Mouse (Mus musculus): ENCODE data around the gene Cacna2d1. TPM values are rescaled to one million over a fixed set of nuclear protein-coding genes. Genes with fewer than 3 reads are reported as not detected.

Cacna2d1 gene
- polyA plus RNA-seq, 1 experiment from 2014 or later: not detected

- no peak overlapping the region for H3K4me3 ChIP-seq (ENCODE audit: inconsistent target)
- no peak overlapping the region for H3K27ac ChIP-seq
- 83% methylated on average over 2 of the region's 2 CpGs for WGBS (ENCODE audit: missing documents)
- no peaks in the 10 kb centered on the region for H3K79me2 ChIP-seq (ENCODE audit: inconsistent target)
- H3K36me3 ChIP-seq (ENCODE audit: inconsistent target): no peaks in the 10 kb centered on the region
Observed at GRCm38 (mm10) chr5:16000917-16001316, 66.4 kb downstream of the Cacna2d1 start.

- Histone ChIP-seq H3K4me3 (ENCODE audit: inconsistent target) (no peak overlapping the region), H3K27ac (no peak overlapping the region), H3K36me3 (ENCODE audit: inconsistent target) (no peaks in the 10 kb centered on the region), H3K79me2 (ENCODE audit: inconsistent target) (no peaks in the 10 kb centered on the region)
- 70% methylated on average over 9 of the region's 9 CpGs for WGBS (ENCODE audit: missing documents)
Observed at GRCm38 (mm10) chr5:16002431-16003063, 68.1 kb downstream of the Cacna2d1 start.

GRCm38 (mm10) chr5:16004305-16004704, 69.8 kb downstream of the Cacna2d1 start:
- H3K27ac ChIP-seq: no peak overlapping the region
- no peak overlapping the region for H3K4me3 ChIP-seq (ENCODE audit: inconsistent target)
- WGBS (ENCODE audit: missing documents): 89% methylated on average over 4 of the region's 6 CpGs
- no peaks in the 10 kb centered on the region for H3K79me2 ChIP-seq (ENCODE audit: inconsistent target)
- no peaks in the 10 kb centered on the region for H3K36me3 ChIP-seq (ENCODE audit: inconsistent target)

- WGBS (ENCODE audit: missing documents): 75% methylated on average over 6 of the region's 6 CpGs
- Histone ChIP-seq H3K79me2 (ENCODE audit: inconsistent target) (no peaks in the 10 kb centered on the region), H3K36me3 (ENCODE audit: inconsistent target) (no peaks in the 10 kb centered on the region), H3K27ac (no peak overlapping the region), H3K4me3 (ENCODE audit: inconsistent target) (no peak overlapping the region)
Observed at GRCm38 (mm10) chr5:16006964-16007363, 72.5 kb downstream of the Cacna2d1 start.

GRCm38 (mm10) chr5:16013649-16014048, 79.2 kb downstream of the Cacna2d1 start:
- Histone ChIP-seq H3K4me3 (ENCODE audit: inconsistent target) (no peak overlapping the region), H3K36me3 (ENCODE audit: inconsistent target) (no peaks in the 10 kb centered on the region), H3K79me2 (ENCODE audit: inconsistent target) (no peaks in the 10 kb centered on the region), H3K27ac (no peak overlapping the region)
- WGBS (ENCODE audit: missing documents): 78% methylated on average over 2 of the region's 2 CpGs

- H3K27ac ChIP-seq: no peak overlapping the region
- 70% methylated on average over 2 of the region's 2 CpGs for WGBS (ENCODE audit: missing documents)
- H3K79me2 ChIP-seq (ENCODE audit: inconsistent target): no peaks in the 10 kb centered on the region
- H3K4me3 ChIP-seq (ENCODE audit: inconsistent target): no peak overlapping the region
- no peaks in the 10 kb centered on the region for H3K36me3 ChIP-seq (ENCODE audit: inconsistent target)
Observed at GRCm38 (mm10) chr5:16014392-16014791, 79.9 kb downstream of the Cacna2d1 start.

- 87% methylated on average over 4 of the region's 4 CpGs for WGBS (ENCODE audit: missing documents)
- H3K79me2 ChIP-seq (ENCODE audit: inconsistent target): no peaks in the 10 kb centered on the region
- no peak overlapping the region for H3K27ac ChIP-seq
- H3K36me3 ChIP-seq (ENCODE audit: inconsistent target): no peaks in the 10 kb centered on the region
- H3K4me3 ChIP-seq (ENCODE audit: inconsistent target): no peak overlapping the region
Observed at GRCm38 (mm10) chr5:16024626-16025417, 90.3 kb downstream of the Cacna2d1 start.

- no peak overlapping the region for H3K27ac ChIP-seq
- H3K79me2 ChIP-seq (ENCODE audit: inconsistent target): no peaks in the 10 kb centered on the region
- WGBS (ENCODE audit: missing documents): 86% methylated on average over 6 of the region's 6 CpGs
- no peak overlapping the region for H3K4me3 ChIP-seq (ENCODE audit: inconsistent target)
- no peaks in the 10 kb centered on the region for H3K36me3 ChIP-seq (ENCODE audit: inconsistent target)
Observed at GRCm38 (mm10) chr5:16028881-16029280, 94.4 kb downstream of the Cacna2d1 start.

- H3K36me3 ChIP-seq (ENCODE audit: inconsistent target): no peaks in the 10 kb centered on the region
- H3K27ac ChIP-seq: no peak overlapping the region
- no peaks in the 10 kb centered on the region for H3K79me2 ChIP-seq (ENCODE audit: inconsistent target)
- no peak overlapping the region for H3K4me3 ChIP-seq (ENCODE audit: inconsistent target)
- WGBS (ENCODE audit: missing documents): 82% methylated on average over 5 of the region's 5 CpGs
Observed at GRCm38 (mm10) chr5:16029481-16029880, 95.0 kb downstream of the Cacna2d1 start.

GRCm38 (mm10) chr5:16033569-16033968, 99.1 kb downstream of the Cacna2d1 start:
- WGBS (ENCODE audit: missing documents): 73% methylated on average over 1 of the region's 1 CpGs
- Histone ChIP-seq H3K4me3 (ENCODE audit: inconsistent target) (no peak overlapping the region), H3K36me3 (ENCODE audit: inconsistent target) (no peaks in the 10 kb centered on the region), H3K79me2 (ENCODE audit: inconsistent target) (no peaks in the 10 kb centered on the region), H3K27ac (no peak overlapping the region)

- 83% methylated on average over 1 of the region's 1 CpGs for WGBS (ENCODE audit: missing documents)
- no peaks in the 10 kb centered on the region for H3K79me2 ChIP-seq (ENCODE audit: inconsistent target)
- H3K4me3 ChIP-seq (ENCODE audit: inconsistent target): no peak overlapping the region
- H3K36me3 ChIP-seq (ENCODE audit: inconsistent target): no peaks in the 10 kb centered on the region
- no peak overlapping the region for H3K27ac ChIP-seq
Observed at GRCm38 (mm10) chr5:16035259-16035658, 100.8 kb downstream of the Cacna2d1 start.

GRCm38 (mm10) chr5:16045147-16045878, 110.8 kb downstream of the Cacna2d1 start:
- H3K79me2 ChIP-seq (ENCODE audit: inconsistent target): no peaks in the 10 kb centered on the region
- 85% methylated on average over 6 of the region's 6 CpGs for WGBS (ENCODE audit: missing documents)

GRCm38 (mm10) chr5:16047452-16048191, 113.1 kb downstream of the Cacna2d1 start:
- 68% methylated on average over 10 of the region's 10 CpGs for WGBS (ENCODE audit: missing documents)
- Histone ChIP-seq H3K4me3 (ENCODE audit: inconsistent target) (no peak overlapping the region), H3K36me3 (ENCODE audit: inconsistent target) (no peaks in the 10 kb centered on the region), H3K27ac (no peak overlapping the region), H3K79me2 (ENCODE audit: inconsistent target) (no peaks in the 10 kb centered on the region)

More at GRCm38 (mm10) chr5:16045147-16045878, 110.8 kb downstream of the Cacna2d1 start:
- no peaks in the 10 kb centered on the region for H3K36me3 ChIP-seq (ENCODE audit: inconsistent target)
- no peak overlapping the region for H3K27ac ChIP-seq
- H3K4me3 ChIP-seq (ENCODE audit: inconsistent target): no peak overlapping the region

GRCm38 (mm10) chr5:16056795-16057194, 122.3 kb downstream of the Cacna2d1 start:
- WGBS (ENCODE audit: missing documents): 85% methylated on average over 2 of the region's 2 CpGs
- H3K36me3 ChIP-seq (ENCODE audit: inconsistent target): no peaks in the 10 kb centered on the region
- H3K4me3 ChIP-seq (ENCODE audit: inconsistent target): no peak overlapping the region
- H3K79me2 ChIP-seq (ENCODE audit: inconsistent target): no peaks in the 10 kb centered on the region
- no peak overlapping the region for H3K27ac ChIP-seq
